Mouse (Mus musculus): ENCODE data around the gene Uimc1. TPM values are rescaled to one million over a fixed set of nuclear protein-coding genes. Genes with fewer than 3 reads are reported as not detected.

Gene Uimc1
- total and polyA plus RNA-seq, 3 experiments = 32.5 to 143 TPM; not detected in 1

DNA sequence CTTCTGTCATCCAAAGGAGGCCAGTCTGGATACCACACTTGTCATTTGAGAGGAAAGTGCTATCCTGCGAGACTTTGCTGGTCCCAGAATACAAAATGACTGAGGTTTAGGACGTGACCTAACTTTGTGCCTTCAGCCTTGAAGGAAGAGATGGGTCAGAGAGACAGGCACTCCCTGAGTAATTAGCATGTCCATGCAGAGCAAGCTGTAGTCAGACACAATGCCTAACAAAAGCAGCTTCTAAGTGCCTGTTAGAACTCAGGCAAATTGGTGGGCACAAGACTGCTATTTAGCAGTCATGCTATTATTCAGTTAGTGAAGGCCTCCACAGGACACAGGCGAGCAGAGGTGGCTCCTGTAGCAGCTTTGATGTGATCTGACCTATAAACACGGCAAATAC is 77.8 kb downstream of the Uimc1 start:
- no peak for DNase-seq (ENCODE audit: low read depth, low spot score)
- Histone ChIP-seq H3K27ac (ENCODE audit: control insufficient read depth, low read depth, low read length) (no peak overlapping the region), H3K9me3 (replicated peaks; ENCODE audit: insufficient read depth, low read length) (no peaks in the 10 kb centered on the region), H3K4me3 (ENCODE audit: control insufficient read depth in 1 of 2, insufficient read depth in 1 of 2, low read depth in 2 of 2, low read length in 2 of 2) (no peak overlapping the region), H3K27me3 (ENCODE audit: control insufficient read depth in 1 of 2, insufficient read depth in 2 of 2, low read length in 2 of 2) (no peaks in the 10 kb centered on the region), H3K9ac (ENCODE audit: control insufficient read depth, low read depth, low read length, poor library complexity, severe bottlenecking) (no peak overlapping the region), H3K36me3 (ENCODE audit: control insufficient read depth in 1 of 2, insufficient read depth in 2 of 2, low read length in 2 of 2) (no peaks in the 10 kb centered on the region), H3K79me2 (ENCODE audit: control insufficient read depth, insufficient read depth, low read length, poor library complexity) (no peaks in the 10 kb centered on the region), H3K4me1 (ENCODE audit: control insufficient read depth in 1 of 2, insufficient read depth in 2 of 2, low read length in 2 of 2) (no peaks in the 10 kb centered on the region)
- no peak for TF ChIP-seq RAD21 (IDR thresholded peaks at IDR 0.05; ENCODE audit: low read depth, low read length)
- no peak for TF ChIP-seq HCFC1 (IDR thresholded peaks at IDR 0.05; ENCODE audit: low read depth, low read length)
- TF ChIP-seq CHD1 (IDR thresholded peaks at IDR 0.05; ENCODE audit: low read depth, low read length) = no peak
- no peak for TF ChIP-seq TBP (IDR thresholded peaks at IDR 0.05; ENCODE audit: low read depth, low read length)
- TF ChIP-seq E2F4 (IDR thresholded peaks at IDR 0.05; ENCODE audit: borderline replicate concordance, low read depth, low read length) = no peak
- no peak for TF ChIP-seq ELF1 (IDR thresholded peaks at IDR 0.05; ENCODE audit: low read depth, low read length)
- TF ChIP-seq MEF2A (IDR thresholded peaks at IDR 0.05; ENCODE audit: extremely low read depth, insufficient replicate concordance, low read depth, low read length, poor library complexity, severe bottlenecking) = no peak
- TF ChIP-seq NELFE (IDR thresholded peaks at IDR 0.05; ENCODE audit: low read depth, low read length) = no peak
- TF ChIP-seq NRF1 (IDR thresholded peaks at IDR 0.05; ENCODE audit: insufficient read depth, low read depth, low read length, poor library complexity, severe bottlenecking) = no peak
- no peak for TF ChIP-seq MAX (IDR thresholded peaks at IDR 0.05; ENCODE audit: low read length)
- TF ChIP-seq CHD2 (IDR thresholded peaks at IDR 0.05; ENCODE audit: low read length) = no peak
- no peak for TF ChIP-seq MYB (IDR thresholded peaks at IDR 0.05; ENCODE audit: low read depth, low read length)
- no peak for TF ChIP-seq GATA1 (IDR thresholded peaks at IDR 0.05; ENCODE audit: low read depth, low read length)
- TF ChIP-seq USF2 (IDR thresholded peaks at IDR 0.05; ENCODE audit: borderline replicate concordance in 1 of 2, insufficient read depth in 1 of 2, low read depth in 1 of 2, low read length in 2 of 2) = no peak
- TF ChIP-seq USF1 (IDR thresholded peaks at IDR 0.05; ENCODE audit: low read depth, low read length) = no peak
- TF ChIP-seq SIN3A (IDR thresholded peaks at IDR 0.05; ENCODE audit: low read length) = no peak
- no peak for TF ChIP-seq MYC (IDR thresholded peaks at IDR 0.05; ENCODE audit: low read depth, low read length)
- no peak for TF ChIP-seq ETS1 (IDR thresholded peaks at IDR 0.05; ENCODE audit: low read depth, low read length)

DNA sequence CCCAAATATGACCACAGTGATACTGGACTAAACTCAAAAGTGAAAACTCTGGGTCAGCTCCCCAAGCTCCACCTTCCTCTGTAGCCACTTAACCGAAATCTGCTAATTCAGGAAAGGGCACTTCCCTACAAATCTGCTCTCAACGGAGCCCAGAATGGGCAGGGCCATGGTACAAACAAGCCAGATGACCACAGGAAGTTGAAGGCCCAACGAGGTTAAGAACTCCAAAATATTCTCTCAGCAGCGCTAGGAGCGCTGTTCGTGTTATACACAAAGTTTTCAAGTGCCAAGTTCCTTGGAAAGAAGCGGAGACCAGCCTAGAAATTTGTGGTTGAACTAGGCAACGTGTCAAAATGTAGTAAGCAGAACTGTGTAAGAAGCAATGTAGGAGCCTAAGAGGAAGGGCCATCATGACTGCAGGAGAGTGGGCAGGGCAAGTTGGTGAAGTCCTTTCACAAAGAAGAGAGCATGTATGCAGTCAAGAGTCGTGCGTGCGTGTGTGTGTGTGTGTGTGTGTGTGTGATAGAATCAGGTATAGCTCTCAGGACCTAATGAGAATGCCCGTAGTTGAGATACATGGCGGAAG is 78.8 kb downstream of the Uimc1 start, which contains the start of gene Hk3:
Hk3 (minus strand) TSS at position 192 of the 586 bp plus-strand sequence.
- DNase-seq (ENCODE audit: low read depth, low spot score) = no peak
- no peak within 1 kb of the TSS for H3K27ac ChIP-seq (ENCODE audit: control insufficient read depth, low read depth, low read length)
- H3K79me2 ChIP-seq (ENCODE audit: control insufficient read depth, insufficient read depth, low read length, poor library complexity) = no peaks in the 10 kb centered on the region
- H3K4me3 ChIP-seq (ENCODE audit: control insufficient read depth in 1 of 2, insufficient read depth in 1 of 2, low read depth in 2 of 2, low read length in 2 of 2) = no peak within 1 kb of the TSS
- no peaks in the 10 kb centered on the region for H3K4me1 ChIP-seq (ENCODE audit: control insufficient read depth in 1 of 2, insufficient read depth in 2 of 2, low read length in 2 of 2)
- no peaks in the 10 kb centered on the region for H3K36me3 ChIP-seq (ENCODE audit: control insufficient read depth in 1 of 2, insufficient read depth in 2 of 2, low read length in 2 of 2)
- TF ChIP-seq USF2 (IDR thresholded peaks at IDR 0.05; ENCODE audit: borderline replicate concordance in 1 of 2, insufficient read depth in 1 of 2, low read depth in 1 of 2, low read length in 2 of 2) (no peak), TAL1 (IDR thresholded peaks at IDR 0.05; ENCODE audit: low read length) (no peak), USF1 (IDR thresholded peaks at IDR 0.05; ENCODE audit: low read depth, low read length) (no peak), RCOR1 (IDR thresholded peaks at IDR 0.05; ENCODE audit: low read depth, low read length) (no peak), ZMIZ1 (IDR thresholded peaks at IDR 0.05; ENCODE audit: low read depth, low read length) (no peak), MAFK (IDR thresholded peaks at IDR 0.05; ENCODE audit: borderline replicate concordance, low read depth, low read length) (no peak), MYB (IDR thresholded peaks at IDR 0.05; ENCODE audit: low read depth, low read length) (no peak), TCF12 (IDR thresholded peaks at IDR 0.05; ENCODE audit: low read depth, low read length) (no peak), RAD21 (IDR thresholded peaks at IDR 0.05; ENCODE audit: low read depth, low read length) (no peak), CHD2 (IDR thresholded peaks at IDR 0.05; ENCODE audit: low read length) (no peak), MAX (IDR thresholded peaks at IDR 0.05; ENCODE audit: low read length) (no peak), TBP (IDR thresholded peaks at IDR 0.05; ENCODE audit: low read depth, low read length) (no peak)
- no peaks in the 10 kb centered on the region for H3K9me3 ChIP-seq (replicated peaks; ENCODE audit: insufficient read depth, low read length)
- no peaks in the 10 kb centered on the region for H3K27me3 ChIP-seq (ENCODE audit: control insufficient read depth in 1 of 2, insufficient read depth in 2 of 2, low read length in 2 of 2)
- no peak within 1 kb of the TSS for H3K9ac ChIP-seq (ENCODE audit: control insufficient read depth, low read depth, low read length, poor library complexity, severe bottlenecking)
